Mouse (Mus musculus): Measurements from ENCODE around the gene Krt16. TPM values are rescaled to one million over a fixed set of nuclear protein-coding genes. Genes with fewer than 3 reads are reported as not detected.

Gene Krt16
- not detected for polyA plus RNA-seq (2014; fragmentation: Illumina TruSeq; extraction: RNeasy Lipid Tissue Mini Kit (QIAGEN cat#74804); ENCODE audit: low read depth, low replicate concordance)

GRCm38 (mm10) chr11:100248852-100249465 is at the start of gene Krt16:
Krt16 (minus strand) TSS chr11:100248902.

GRCm38 (mm10) chr11:100269821-100270332 is 21.2 kb upstream of the Krt16 start, which contains the start of gene Krt42:
Krt42 (minus strand) TSS chr11:100269871.

GRCm38 (mm10) chr11:100260514-100261234 is 12.0 kb upstream of the Krt16 start, which contains the start of gene Krt17:
Krt17 (minus strand) TSS chr11:100261029.

GRCm38 (mm10) chr11:100207498-100207897 is 41.2 kb downstream of the Krt16 start, which contains the start of gene Krt14:
Krt14 (minus strand) TSS chr11:100207548.

Other genes with a start within 250 kb of the Krt16 start
- not detected for gene Krt33a, start 232.7 kb downstream of the Krt16 start, polyA plus RNA-seq (2014; fragmentation: Illumina TruSeq; extraction: RNeasy Lipid Tissue Mini Kit (QIAGEN cat#74804); ENCODE audit: low read depth, low replicate concordance)
- gene Krt33b, start 219.0 kb downstream of the Krt16 start, polyA plus RNA-seq (2014; fragmentation: Illumina TruSeq; extraction: RNeasy Lipid Tissue Mini Kit (QIAGEN cat#74804); ENCODE audit: low read depth, low replicate concordance) = not detected
- not detected for gene Krt34, start 207.3 kb downstream of the Krt16 start, polyA plus RNA-seq (2014; fragmentation: Illumina TruSeq; extraction: RNeasy Lipid Tissue Mini Kit (QIAGEN cat#74804); ENCODE audit: low read depth, low replicate concordance)
- not detected for gene Krt31, start 198.4 kb downstream of the Krt16 start, polyA plus RNA-seq (2014; fragmentation: Illumina TruSeq; extraction: RNeasy Lipid Tissue Mini Kit (QIAGEN cat#74804); ENCODE audit: low read depth, low replicate concordance)
- not detected for gene Krt32, start 160.7 kb downstream of the Krt16 start, polyA plus RNA-seq (2014; fragmentation: Illumina TruSeq; extraction: RNeasy Lipid Tissue Mini Kit (QIAGEN cat#74804); ENCODE audit: low read depth, low replicate concordance)
- gene Krt35, start 152.7 kb downstream of the Krt16 start, polyA plus RNA-seq (2014; fragmentation: Illumina TruSeq; extraction: RNeasy Lipid Tissue Mini Kit (QIAGEN cat#74804); ENCODE audit: low read depth, low replicate concordance) = not detected
- gene Krt36, start 143.3 kb downstream of the Krt16 start, polyA plus RNA-seq (2014; fragmentation: Illumina TruSeq; extraction: RNeasy Lipid Tissue Mini Kit (QIAGEN cat#74804); ENCODE audit: low read depth, low replicate concordance) = not detected
- not detected for gene Krt13, start 127.3 kb downstream of the Krt16 start, polyA plus RNA-seq (2014; fragmentation: Illumina TruSeq; extraction: RNeasy Lipid Tissue Mini Kit (QIAGEN cat#74804); ENCODE audit: low read depth, low replicate concordance)
- not detected for gene Krt15, start 113.0 kb downstream of the Krt16 start, polyA plus RNA-seq (2014; fragmentation: Illumina TruSeq; extraction: RNeasy Lipid Tissue Mini Kit (QIAGEN cat#74804); ENCODE audit: low read depth, low replicate concordance)
- gene Krt19, start 100.2 kb downstream of the Krt16 start, polyA plus RNA-seq (2014; fragmentation: Illumina TruSeq; extraction: RNeasy Lipid Tissue Mini Kit (QIAGEN cat#74804); ENCODE audit: low read depth, low replicate concordance) = not detected
- gene Krt9, start 55.7 kb downstream of the Krt16 start, polyA plus RNA-seq (2014; fragmentation: Illumina TruSeq; extraction: RNeasy Lipid Tissue Mini Kit (QIAGEN cat#74804); ENCODE audit: low read depth, low replicate concordance) = not detected
- not detected for gene Krt14, start 41.4 kb downstream of the Krt16 start, polyA plus RNA-seq (2014; fragmentation: Illumina TruSeq; extraction: RNeasy Lipid Tissue Mini Kit (QIAGEN cat#74804); ENCODE audit: low read depth, low replicate concordance)
- gene Krt17, start 12.1 kb upstream of the Krt16 start, polyA plus RNA-seq (2014; fragmentation: Illumina TruSeq; extraction: RNeasy Lipid Tissue Mini Kit (QIAGEN cat#74804); ENCODE audit: low read depth, low replicate concordance) = not detected
- gene Krt42, start 21.0 kb upstream of the Krt16 start, polyA plus RNA-seq (2014; fragmentation: Illumina TruSeq; extraction: RNeasy Lipid Tissue Mini Kit (QIAGEN cat#74804); ENCODE audit: low read depth, low replicate concordance) = not detected
- 2,357 TPM for gene Eif1, start 71.0 kb upstream of the Krt16 start, polyA plus RNA-seq (2014; fragmentation: Illumina TruSeq; extraction: RNeasy Lipid Tissue Mini Kit (QIAGEN cat#74804); ENCODE audit: low read depth, low replicate concordance)
- not detected for gene Gast, start 85.5 kb upstream of the Krt16 start, polyA plus RNA-seq (2014; fragmentation: Illumina TruSeq; extraction: RNeasy Lipid Tissue Mini Kit (QIAGEN cat#74804); ENCODE audit: low read depth, low replicate concordance)
- 4.7 TPM for gene Hap1, start 107.2 kb upstream of the Krt16 start, polyA plus RNA-seq (2014; fragmentation: Illumina TruSeq; extraction: RNeasy Lipid Tissue Mini Kit (QIAGEN cat#74804); ENCODE audit: low read depth, low replicate concordance)
- gene Jup, start 148.9 kb upstream of the Krt16 start, polyA plus RNA-seq (2014; fragmentation: Illumina TruSeq; extraction: RNeasy Lipid Tissue Mini Kit (QIAGEN cat#74804); ENCODE audit: low read depth, low replicate concordance) = 1.8 TPM
- gene P3h4, start 165.9 kb upstream of the Krt16 start, polyA plus RNA-seq (2014; fragmentation: Illumina TruSeq; extraction: RNeasy Lipid Tissue Mini Kit (QIAGEN cat#74804); ENCODE audit: low read depth, low replicate concordance) = 2.7 TPM
- 0.39 TPM for gene Fkbp10, start 166.8 kb upstream of the Krt16 start, polyA plus RNA-seq (2014; fragmentation: Illumina TruSeq; extraction: RNeasy Lipid Tissue Mini Kit (QIAGEN cat#74804); ENCODE audit: low read depth, low replicate concordance)
- gene Nt5c3b, start 192.9 kb upstream of the Krt16 start, polyA plus RNA-seq (2014; fragmentation: Illumina TruSeq; extraction: RNeasy Lipid Tissue Mini Kit (QIAGEN cat#74804); ENCODE audit: low read depth, low replicate concordance) = 56.1 TPM
- 256 TPM for gene Klhl10, start 193.0 kb upstream of the Krt16 start, polyA plus RNA-seq (2014; fragmentation: Illumina TruSeq; extraction: RNeasy Lipid Tissue Mini Kit (QIAGEN cat#74804); ENCODE audit: low read depth, low replicate concordance)
- 25.2 TPM for gene Klhl11, start 223.8 kb upstream of the Krt16 start, polyA plus RNA-seq (2014; fragmentation: Illumina TruSeq; extraction: RNeasy Lipid Tissue Mini Kit (QIAGEN cat#74804); ENCODE audit: low read depth, low replicate concordance)